Mouse (Mus musculus): ENCODE measurements around the gene Gli2. TPM values are rescaled to one million over a fixed set of nuclear protein-coding genes. Genes with fewer than 3 reads are reported as not detected.

Gene Gli2
- polyA plus RNA-seq, 1 experiment: 1.6 TPM

GRCm38 (mm10) chr1:118982805-118983211, 70.6 kb downstream of the Gli2 start:
- Histone ChIP-seq H3K4me3 (ENCODE audit: insufficient read depth, low read length) (no peak overlapping the region), H3K27ac (ENCODE audit: insufficient read depth, low read length) (no peak overlapping the region), H3K4me1 (ENCODE audit: control insufficient read depth, insufficient read depth, low read length) (no peaks in the 10 kb centered on the region)
- no peak for TF ChIP-seq POLR2A (IDR thresholded peaks at IDR 0.05; ENCODE audit: extremely low read depth, insufficient read depth, low read length)
- no peak for TF ChIP-seq CTCF (IDR thresholded peaks at IDR 0.05; ENCODE audit: extremely low read depth, insufficient read depth, low read length)

- Histone ChIP-seq H3K27ac (ENCODE audit: insufficient read depth, low read length) (no peak overlapping the region), H3K4me3 (ENCODE audit: insufficient read depth, low read length) (no peak overlapping the region), H3K4me1 (ENCODE audit: control insufficient read depth, insufficient read depth, low read length) (no peaks in the 10 kb centered on the region)
- no peak for TF ChIP-seq POLR2A (IDR thresholded peaks at IDR 0.05; ENCODE audit: extremely low read depth, insufficient read depth, low read length)
- no peak for TF ChIP-seq CTCF (IDR thresholded peaks at IDR 0.05; ENCODE audit: extremely low read depth, insufficient read depth, low read length)
Measured at GRCm38 (mm10) chr1:118981943-118982804, 71.2 kb downstream of the Gli2 start.

GRCm38 (mm10) chr1:118980636-118981035, 72.8 kb downstream of the Gli2 start:
- TF ChIP-seq POLR2A (IDR thresholded peaks at IDR 0.05; ENCODE audit: extremely low read depth, insufficient read depth, low read length) (no peak), CTCF (IDR thresholded peaks at IDR 0.05; ENCODE audit: extremely low read depth, insufficient read depth, low read length) (no peak)
- H3K4me3 ChIP-seq (ENCODE audit: insufficient read depth, low read length): no peak overlapping the region
- no peaks in the 10 kb centered on the region for H3K4me1 ChIP-seq (ENCODE audit: control insufficient read depth, insufficient read depth, low read length)
- no peak overlapping the region for H3K27ac ChIP-seq (ENCODE audit: insufficient read depth, low read length)

DNA sequence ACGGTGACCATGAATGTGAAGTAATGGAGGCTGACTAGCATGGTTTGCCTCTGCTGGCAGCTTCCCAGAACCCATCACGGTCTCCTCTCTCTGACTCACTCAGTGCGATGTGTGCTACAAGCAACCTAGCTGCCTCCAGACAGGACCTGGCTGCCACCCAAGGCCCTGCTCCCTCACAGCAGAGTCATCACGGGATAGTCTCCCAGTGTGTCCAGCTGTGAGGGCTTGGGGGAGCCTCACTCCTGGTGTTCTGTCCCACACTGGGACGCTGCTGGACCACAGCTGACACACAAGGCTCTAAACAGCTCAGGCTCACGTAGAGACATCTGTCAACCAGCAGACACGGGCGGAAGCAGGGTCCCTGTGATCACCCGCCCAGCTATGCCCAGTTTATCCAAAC, 76.8 kb downstream of the Gli2 start:
- TF ChIP-seq POLR2A (IDR thresholded peaks at IDR 0.05; ENCODE audit: extremely low read depth, insufficient read depth, low read length) (no peak), CTCF (IDR thresholded peaks at IDR 0.05; ENCODE audit: extremely low read depth, insufficient read depth, low read length) (no peak)
- H3K4me1 ChIP-seq (ENCODE audit: control insufficient read depth, insufficient read depth, low read length): no peaks in the 10 kb centered on the region
- no peak overlapping the region for H3K4me3 ChIP-seq (ENCODE audit: insufficient read depth, low read length)
- no peak overlapping the region for H3K27ac ChIP-seq (ENCODE audit: insufficient read depth, low read length)

- no peaks in the 10 kb centered on the region for H3K4me1 ChIP-seq (ENCODE audit: control insufficient read depth, insufficient read depth, low read length)
- TF ChIP-seq CTCF (IDR thresholded peaks at IDR 0.05; ENCODE audit: extremely low read depth, insufficient read depth, low read length) (no peak), POLR2A (IDR thresholded peaks at IDR 0.05; ENCODE audit: extremely low read depth, insufficient read depth, low read length) (no peak)
- H3K27ac ChIP-seq (ENCODE audit: insufficient read depth, low read length): no peak overlapping the region
- no peak overlapping the region for H3K4me3 ChIP-seq (ENCODE audit: insufficient read depth, low read length)
Measured at GRCm38 (mm10) chr1:118975376-118975775, 78.0 kb downstream of the Gli2 start.

- Histone ChIP-seq H3K4me1 (ENCODE audit: control insufficient read depth, insufficient read depth, low read length) (no peaks in the 10 kb centered on the region), H3K27ac (ENCODE audit: insufficient read depth, low read length) (no peak overlapping the region), H3K4me3 (ENCODE audit: insufficient read depth, low read length) (no peak overlapping the region)
- no peak for TF ChIP-seq POLR2A (IDR thresholded peaks at IDR 0.05; ENCODE audit: extremely low read depth, insufficient read depth, low read length)
Measured at GRCm38 (mm10) chr1:118970068-118970467, 83.4 kb downstream of the Gli2 start.

GRCm38 (mm10) chr1:118969409-118969808, 84.0 kb downstream of the Gli2 start:
- H3K4me3 ChIP-seq (ENCODE audit: insufficient read depth, low read length): no peak overlapping the region
- H3K4me1 ChIP-seq (ENCODE audit: control insufficient read depth, insufficient read depth, low read length): no peaks in the 10 kb centered on the region
- TF ChIP-seq POLR2A (IDR thresholded peaks at IDR 0.05; ENCODE audit: extremely low read depth, insufficient read depth, low read length): no peak
- no peak for TF ChIP-seq CTCF (IDR thresholded peaks at IDR 0.05; ENCODE audit: extremely low read depth, insufficient read depth, low read length)
- H3K27ac ChIP-seq (ENCODE audit: insufficient read depth, low read length): no peak overlapping the region

DNA sequence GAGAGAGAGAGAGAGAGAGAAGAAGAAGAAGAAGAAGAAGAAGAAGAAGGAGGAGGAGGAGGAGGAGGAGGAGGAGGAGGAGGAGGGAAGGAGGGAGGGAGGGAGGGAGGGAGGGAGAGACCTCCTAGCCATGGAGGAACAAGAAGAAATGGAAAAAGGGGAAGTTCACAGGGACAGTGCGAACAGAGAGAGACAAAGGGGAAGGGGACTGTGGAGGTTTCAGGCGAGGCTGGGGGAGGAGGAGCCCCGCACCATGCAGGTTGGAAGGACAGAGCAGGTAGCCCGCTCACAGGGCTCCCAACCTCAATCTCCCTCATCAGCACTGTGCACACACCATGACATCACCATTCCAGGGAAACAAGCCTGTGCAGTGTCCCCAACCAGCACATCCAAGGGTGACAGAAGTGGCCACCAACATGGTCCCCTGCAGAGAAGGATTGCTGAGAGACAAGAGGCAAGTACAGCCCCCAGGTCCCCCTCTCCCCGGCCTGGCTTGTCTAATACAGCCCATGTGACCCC, 84.7 kb downstream of the Gli2 start:
- no peaks in the 10 kb centered on the region for H3K4me1 ChIP-seq (ENCODE audit: control insufficient read depth, insufficient read depth, low read length)
- TF ChIP-seq CTCF (IDR thresholded peaks at IDR 0.05; ENCODE audit: extremely low read depth, insufficient read depth, low read length): no peak
- no peak for TF ChIP-seq POLR2A (IDR thresholded peaks at IDR 0.05; ENCODE audit: extremely low read depth, insufficient read depth, low read length)
- no peak overlapping the region for H3K4me3 ChIP-seq (ENCODE audit: insufficient read depth, low read length)

DNA sequence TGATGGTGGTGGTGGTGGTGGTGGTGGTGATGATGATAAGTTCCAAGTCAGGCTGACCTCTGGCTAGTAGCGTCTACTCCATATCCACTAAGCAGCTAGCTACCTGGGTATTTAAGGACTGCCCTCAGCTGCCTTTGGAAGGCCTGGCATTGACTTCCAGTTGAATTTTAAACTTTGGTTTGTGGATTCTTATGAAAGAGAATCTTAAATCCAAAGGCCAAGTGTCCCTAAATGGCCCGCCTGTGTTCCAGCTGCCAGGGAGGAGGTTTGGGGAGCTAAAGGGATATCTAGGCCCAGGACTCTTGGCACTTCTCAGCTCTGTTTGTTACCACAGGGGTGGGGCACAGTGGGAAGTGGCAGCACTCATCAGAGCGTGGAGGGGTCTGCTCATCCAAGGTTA, 85.4 kb downstream of the Gli2 start:
- TF ChIP-seq POLR2A (IDR thresholded peaks at IDR 0.05; ENCODE audit: extremely low read depth, insufficient read depth, low read length) (no peak), CTCF (IDR thresholded peaks at IDR 0.05; ENCODE audit: extremely low read depth, insufficient read depth, low read length) (no peak)
- Histone ChIP-seq H3K27ac (ENCODE audit: insufficient read depth, low read length) (no peak overlapping the region), H3K4me1 (ENCODE audit: control insufficient read depth, insufficient read depth, low read length) (no peaks in the 10 kb centered on the region), H3K4me3 (ENCODE audit: insufficient read depth, low read length) (no peak overlapping the region)

More for the DNA sequence above, 84.7 kb downstream of the Gli2 start:
- no peak overlapping the region for H3K27ac ChIP-seq (ENCODE audit: insufficient read depth, low read length)

DNA sequence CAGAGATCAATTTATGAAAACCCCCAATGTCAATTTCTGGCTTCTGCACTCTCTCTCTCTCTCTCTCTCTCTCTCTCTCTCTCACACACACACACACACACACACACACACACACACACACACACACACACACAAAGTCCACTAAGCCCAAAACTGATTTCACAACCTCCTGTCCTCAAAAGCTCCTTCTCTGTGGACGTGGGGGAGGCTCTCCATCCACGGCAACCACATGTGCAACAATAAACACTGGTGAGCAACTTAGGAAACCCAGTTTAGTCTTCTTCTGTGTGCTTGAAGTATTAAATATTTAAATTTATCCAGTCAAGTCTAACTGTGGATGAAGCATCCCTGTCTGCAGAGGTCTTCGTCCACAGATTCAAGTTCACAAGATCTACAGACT, 86.1 kb downstream of the Gli2 start:
- Histone ChIP-seq H3K4me3 (ENCODE audit: insufficient read depth, low read length) (no peak overlapping the region), H3K27ac (ENCODE audit: insufficient read depth, low read length) (no peak overlapping the region), H3K4me1 (ENCODE audit: control insufficient read depth, insufficient read depth, low read length) (no peaks in the 10 kb centered on the region)
- no peak for TF ChIP-seq POLR2A (IDR thresholded peaks at IDR 0.05; ENCODE audit: extremely low read depth, insufficient read depth, low read length)
- TF ChIP-seq CTCF (IDR thresholded peaks at IDR 0.05; ENCODE audit: extremely low read depth, insufficient read depth, low read length): no peak

Measured in cortical plate, adult 2 months (tissue).